Mouse (Mus musculus) CD4-positive, CD25-positive, alpha-beta regulatory T cell, adult 4 months (primary cell): ENCODE measurements around the gene Trio. TPM values are rescaled to one million over a fixed set of nuclear protein-coding genes. Genes with fewer than 3 reads are reported as not detected.
A peak's percentile ranks its signal among the peaks of the same experiment; 100 is the strongest.

Source experiments
- ATAC-seq: one replicate; pipeline ENCODE4 v1.8.0; 2017
- polyA plus RNA-seq, 2 experiments: library from polyadenylated mRNA; unstranded; fragments of 100-300 nt; shearing (Covaris generic); gene quantifications; one replicate each; pipeline ENCODE4 v1.2.1; 2017

Gene Trio
- polyA plus RNA-seq, 2 experiments from 2014 or later: 9.1 to 11.7 TPM

DNA sequence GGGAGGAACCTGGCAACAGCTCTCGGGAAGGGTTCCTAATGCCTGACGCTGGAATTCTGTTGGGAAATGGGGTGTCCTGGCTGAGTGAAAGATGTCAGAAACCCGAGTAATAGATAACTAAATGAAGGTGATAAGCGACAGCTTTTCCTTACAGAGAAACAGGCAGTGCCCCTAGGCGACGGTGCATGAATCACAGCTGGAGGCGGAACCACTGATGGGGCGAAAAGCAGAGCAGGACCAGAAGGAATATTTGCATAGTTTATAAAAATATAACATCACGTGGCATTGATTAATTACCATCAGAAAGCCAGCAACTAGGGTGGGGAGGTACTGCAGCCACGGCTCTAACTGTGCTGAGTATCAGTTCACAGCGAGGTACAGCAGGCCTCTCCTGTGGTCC lies 233.2 kb downstream of the Trio start:
- no peak for ATAC-seq

DNA sequence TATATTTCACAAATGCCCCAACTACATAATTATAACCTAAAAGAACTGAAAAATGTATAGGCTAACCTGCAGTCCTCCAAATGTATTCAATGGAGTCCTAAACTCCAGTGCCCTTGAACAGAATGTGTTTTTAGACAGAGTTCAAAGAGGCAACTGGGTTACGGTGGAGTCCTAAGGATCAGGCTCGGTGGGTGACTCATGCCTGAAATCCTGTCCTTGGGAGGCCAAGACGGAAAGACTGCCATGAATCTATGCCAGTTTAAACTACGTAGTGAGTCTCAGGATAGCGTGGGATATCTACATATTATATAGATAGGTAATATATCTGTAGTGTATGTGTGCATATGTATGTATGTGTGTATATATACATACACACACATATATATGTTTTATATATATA lies 234.5 kb downstream of the Trio start:
- no peak for ATAC-seq

DNA sequence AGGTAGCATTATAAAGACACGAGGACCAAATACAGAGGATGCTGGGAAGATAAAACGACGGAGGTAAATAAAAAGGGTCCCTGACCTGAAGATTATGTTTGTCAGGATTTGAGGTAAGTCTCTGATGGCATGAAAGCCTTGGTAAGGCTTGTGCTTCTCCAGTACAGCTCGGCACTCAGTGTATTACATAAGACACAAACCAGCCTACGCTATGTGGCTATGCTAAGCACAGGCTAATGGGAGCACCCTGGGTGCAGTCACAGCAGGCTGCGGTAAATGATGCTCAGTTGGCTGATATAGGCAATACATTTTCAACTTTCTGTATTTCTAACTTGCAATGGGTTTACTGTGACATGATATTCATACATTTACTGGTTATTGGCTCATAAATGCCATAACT lies 234.9 kb downstream of the Trio start:
- ATAC-seq: no peak

DNA sequence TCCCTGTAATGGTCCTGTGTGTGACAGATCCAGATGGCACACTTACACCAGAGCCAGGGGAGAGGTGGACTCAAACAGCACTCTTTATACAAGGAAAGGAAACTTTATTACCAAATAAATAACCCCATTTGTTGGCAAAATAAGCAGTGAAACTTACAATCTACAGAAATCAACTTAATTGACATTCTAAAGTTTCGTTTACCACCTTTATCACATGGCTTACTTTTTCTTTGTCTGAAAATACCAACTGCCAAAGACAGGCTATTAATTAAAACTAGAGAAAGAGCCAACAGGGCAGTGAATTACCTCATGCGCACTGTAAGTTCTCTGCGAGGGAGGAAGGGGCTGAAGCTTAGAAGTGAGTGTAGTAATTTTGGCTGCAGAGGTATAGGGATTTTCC lies 236.3 kb downstream of the Trio start:
- ATAC-seq: no peak

DNA sequence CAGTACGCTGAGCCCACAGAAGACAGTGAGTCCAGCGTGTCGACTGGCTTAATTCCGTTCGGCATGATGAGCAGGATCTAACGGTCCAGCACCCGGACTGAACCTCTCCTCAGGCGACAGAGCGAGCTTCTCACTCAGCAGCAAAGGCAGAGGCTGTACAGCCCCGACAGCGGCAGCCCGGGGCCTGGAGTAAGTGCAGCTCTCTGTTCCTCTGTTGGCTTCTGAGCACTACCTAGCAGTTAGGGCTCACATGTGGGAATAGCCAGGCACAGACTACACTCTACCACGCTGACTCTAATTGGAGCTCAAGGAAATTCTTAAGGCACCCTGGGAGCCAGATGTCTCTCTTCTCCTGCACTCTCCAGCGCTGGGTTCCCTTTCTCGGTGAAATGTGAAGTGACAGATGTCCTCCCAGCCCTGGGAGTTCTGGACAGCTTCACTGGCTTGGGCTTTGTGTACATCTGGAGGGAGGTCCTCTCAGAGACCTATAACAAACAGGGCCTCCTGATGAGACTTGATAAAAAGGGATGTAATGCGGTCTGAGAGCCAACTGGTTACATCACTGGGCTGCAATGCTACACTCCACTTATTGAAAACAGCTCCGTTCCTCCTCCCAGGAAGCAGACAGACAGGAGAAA lies 237.4 kb downstream of the Trio start:
- ATAC-seq: no peak

DNA sequence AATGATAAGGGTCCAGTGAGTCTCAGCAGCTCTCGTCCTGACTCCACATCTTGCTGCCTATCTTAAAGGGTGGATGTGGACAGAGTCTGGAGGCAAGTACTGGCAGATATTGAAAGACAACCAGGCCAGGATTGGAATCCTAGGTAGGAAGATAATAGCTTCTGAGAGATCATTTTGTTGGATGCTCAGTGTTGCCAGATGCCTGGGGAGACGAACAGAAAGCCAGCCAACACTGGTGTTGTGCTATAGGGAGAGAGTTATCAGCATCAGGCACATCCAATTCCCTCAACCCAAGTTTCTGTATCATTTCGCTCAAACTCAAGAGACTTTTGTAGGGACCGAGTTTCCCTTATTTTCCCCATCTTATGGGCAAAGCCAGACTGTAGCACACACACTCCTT lies 238.5 kb downstream of the Trio start:
- no peak for ATAC-seq

DNA sequence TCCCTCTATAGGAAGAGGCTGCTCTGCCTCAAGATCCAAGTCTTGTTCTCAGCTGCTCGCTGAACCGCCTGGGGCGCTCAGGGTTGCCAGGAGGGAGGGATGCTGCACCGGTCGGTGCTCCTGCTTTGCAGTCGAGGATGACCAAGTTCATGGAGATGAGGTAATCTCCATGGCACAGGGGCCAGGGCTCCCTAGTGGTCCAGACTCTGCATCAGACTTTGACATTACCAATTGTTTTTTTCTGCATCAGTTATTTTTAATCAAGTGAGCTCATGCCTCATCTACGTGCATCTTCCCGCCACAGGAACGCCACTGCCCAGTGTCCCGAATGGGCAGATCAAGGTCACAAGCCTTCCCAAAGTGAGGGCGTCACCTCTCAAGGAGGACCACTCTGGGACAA lies 239.2 kb downstream of the Trio start:
- no peak for ATAC-seq

DNA sequence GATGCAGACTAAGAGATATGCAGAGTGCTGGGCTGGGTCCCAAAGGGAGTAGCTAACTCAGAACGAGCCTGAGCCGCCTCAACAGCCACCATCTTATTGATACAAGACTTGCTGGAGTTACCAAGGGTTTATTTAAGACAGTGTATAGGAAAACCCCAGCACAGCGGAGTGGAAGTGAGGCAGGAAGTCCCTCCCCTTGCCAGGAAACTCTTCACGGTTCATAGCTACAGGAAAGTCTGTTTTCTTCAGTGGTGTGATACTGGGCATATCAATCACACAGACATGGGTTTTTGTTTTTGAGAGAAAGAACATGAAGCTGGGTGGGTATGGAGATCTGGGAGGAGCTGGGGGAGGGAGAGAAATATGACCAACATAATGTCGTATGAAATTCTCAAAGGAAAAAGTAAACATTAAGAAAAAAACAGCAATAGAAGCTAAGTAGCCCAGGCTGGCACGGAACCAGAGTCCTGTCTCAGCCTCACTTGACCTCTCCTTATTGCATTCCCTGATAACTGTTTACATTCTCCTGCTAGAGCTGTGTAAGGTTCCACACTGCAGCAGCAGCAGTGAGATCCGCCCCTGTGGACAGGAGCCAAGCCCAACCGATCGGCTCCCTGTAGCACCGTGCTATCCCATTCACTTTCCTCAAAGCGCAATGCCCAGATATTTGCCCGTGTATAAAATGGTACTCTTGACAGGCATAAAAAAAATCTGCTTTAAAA lies 240.2 kb downstream of the Trio start:
- peak; percentile 80 for ATAC-seq

DNA sequence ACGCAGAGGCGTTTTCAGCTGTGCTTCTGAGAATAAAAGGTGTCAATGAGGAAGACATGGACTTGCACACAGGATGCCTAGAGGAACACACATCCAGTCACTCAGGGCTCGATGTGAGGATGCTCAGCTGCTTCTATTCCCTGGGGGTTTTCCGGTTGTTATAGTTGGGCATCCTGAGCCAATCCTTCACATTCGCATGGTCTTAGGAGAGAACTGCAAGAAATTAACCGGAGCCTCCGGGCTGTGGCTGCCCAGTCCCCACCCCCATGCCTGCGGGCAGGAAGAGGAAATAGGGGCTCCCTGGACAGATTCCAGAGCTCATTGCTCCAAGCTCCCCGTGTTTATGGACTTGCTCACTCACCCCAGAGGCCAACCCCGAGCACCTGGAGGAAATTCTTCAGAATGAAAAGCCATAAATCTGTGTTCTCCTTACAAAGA lies 241.5 kb downstream of the Trio start:
- ATAC-seq: peak; percentile 37

DNA sequence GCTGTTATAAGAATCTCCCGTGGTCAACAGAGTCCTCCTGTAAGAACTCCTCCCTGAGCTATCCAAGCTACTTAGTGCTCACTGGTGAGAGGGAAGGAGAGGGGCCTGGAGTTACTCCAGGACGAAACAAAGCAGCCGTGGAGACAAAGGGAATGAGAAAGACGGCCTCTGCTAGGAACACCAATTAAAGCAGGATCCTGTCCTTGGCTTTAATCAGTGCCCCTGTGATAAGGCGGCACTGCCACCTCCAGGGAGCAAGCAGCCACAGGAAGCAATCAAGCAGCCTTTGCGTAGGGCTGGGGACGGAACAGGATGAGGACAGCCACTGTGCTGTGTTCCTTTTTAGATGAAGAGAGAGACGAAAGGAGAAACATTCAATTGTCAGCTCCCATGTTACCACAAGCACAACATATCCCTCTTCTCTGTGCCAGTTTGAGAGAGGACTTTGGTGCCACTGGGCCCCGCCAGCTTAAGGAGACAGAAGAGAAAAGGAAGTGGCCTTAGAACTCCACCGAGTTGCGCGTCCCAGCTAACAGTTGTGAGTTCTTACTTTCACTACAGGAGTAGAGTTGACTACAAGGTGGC lies 242.0 kb downstream of the Trio start:
- peak; percentile 60 for ATAC-seq

DNA sequence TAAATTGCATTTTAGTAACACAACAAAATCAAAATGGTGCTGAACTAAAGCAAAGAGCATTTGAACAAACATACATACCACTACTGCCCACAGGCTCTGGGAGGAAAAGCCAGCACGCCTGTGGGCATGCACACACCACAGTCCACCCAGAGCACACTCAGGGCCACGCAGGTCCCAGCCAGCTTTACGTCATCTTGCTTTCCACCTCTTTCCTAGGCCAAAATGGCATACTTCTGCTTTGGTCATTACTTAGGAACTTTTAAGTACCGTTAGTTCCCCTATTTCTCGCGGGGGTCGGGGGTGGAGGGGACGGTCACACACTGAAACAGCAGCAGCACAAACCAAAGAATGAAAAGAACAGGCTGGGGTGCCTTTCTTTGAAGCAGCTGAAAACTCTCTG lies 242.6 kb downstream of the Trio start:
- ATAC-seq: no peak

DNA sequence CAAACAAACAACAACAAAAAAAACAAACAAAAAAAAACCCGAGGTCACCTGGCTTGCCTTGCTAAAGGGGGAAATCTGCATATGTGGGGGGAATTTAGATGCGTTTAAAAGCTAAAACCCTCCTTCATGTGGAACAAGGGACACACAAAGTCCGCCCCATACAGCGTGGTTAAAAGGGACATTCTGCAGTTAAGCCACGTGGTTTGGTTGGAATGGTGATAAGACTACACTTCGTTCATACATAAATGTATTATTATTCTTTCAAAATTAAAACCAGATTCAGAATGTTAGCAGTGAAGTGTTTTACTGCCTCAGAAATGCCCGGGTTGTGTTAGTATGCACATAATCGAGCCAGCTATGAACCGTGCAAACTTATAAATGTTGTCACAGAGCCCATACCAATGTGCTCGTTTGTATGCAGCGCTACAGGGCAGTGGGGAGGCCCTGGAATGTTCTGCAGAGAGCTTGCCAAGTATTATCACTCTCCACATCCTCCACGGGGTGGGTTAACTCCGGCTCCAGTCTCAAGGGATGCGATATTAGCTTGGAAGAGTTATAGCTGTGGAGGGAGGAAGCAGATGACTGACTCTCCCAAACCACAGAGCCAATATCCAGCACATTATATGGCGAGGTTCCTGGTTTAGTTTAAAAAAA lies 243.1 kb downstream of the Trio start:
- no peak for ATAC-seq

DNA sequence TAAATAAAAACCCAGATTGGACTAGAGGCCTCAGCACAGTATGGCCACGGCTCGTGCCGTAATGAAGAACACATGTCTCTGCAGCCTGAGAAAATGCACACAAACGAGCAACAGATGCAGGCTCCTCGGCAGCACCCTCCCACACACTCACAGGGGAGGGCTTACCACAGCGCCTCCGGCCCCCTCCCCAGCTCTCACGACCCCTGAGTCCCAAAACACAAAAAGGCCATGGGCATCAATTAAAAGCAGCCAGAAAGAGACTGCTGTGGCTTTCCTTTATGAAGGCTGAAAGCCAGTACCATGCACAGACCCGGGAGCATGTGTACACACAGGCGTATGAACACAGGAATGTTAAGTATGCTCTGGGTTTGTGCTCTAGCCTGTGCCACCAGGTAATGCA lies 245.8 kb downstream of the Trio start:
- ATAC-seq: no peak

DNA sequence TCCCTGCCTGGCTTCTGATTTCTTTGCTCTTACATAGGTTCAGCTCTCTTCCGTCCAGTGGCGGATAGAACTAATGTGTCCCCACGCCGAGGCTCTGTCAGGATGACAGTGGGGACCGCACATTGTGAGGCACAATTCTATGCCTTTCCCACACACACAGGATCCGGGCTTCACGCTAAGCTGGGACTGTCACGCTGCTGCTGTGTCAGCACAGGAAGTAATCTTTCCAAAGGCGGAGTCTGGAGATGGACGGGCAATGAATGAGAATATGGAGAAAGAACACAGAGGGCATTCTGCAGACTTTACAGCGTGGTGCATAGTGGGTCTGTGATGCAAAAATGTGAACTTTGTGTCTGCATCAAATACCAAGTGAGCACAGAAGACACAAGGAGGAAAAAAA lies 246.2 kb downstream of the Trio start:
- no peak for ATAC-seq

DNA sequence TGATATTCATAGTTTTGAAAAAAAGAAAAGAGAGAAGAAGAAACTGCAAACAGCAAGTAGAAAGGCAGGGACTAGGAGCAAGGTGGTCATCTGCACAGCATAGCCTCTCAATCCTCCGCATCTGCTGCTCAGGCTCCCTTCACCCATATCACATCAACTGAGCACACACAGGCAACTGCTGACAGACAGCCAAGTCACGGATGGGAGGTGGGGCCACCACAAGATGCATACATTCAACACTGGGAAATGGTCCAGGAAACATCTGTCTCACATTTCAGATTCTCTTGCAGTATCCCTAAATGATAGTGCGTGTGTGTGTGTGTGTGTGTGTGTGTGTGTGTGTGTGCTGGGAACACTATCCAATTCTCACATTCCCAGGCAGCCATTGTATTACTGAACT lies 247.4 kb downstream of the Trio start:
- no peak for ATAC-seq

DNA sequence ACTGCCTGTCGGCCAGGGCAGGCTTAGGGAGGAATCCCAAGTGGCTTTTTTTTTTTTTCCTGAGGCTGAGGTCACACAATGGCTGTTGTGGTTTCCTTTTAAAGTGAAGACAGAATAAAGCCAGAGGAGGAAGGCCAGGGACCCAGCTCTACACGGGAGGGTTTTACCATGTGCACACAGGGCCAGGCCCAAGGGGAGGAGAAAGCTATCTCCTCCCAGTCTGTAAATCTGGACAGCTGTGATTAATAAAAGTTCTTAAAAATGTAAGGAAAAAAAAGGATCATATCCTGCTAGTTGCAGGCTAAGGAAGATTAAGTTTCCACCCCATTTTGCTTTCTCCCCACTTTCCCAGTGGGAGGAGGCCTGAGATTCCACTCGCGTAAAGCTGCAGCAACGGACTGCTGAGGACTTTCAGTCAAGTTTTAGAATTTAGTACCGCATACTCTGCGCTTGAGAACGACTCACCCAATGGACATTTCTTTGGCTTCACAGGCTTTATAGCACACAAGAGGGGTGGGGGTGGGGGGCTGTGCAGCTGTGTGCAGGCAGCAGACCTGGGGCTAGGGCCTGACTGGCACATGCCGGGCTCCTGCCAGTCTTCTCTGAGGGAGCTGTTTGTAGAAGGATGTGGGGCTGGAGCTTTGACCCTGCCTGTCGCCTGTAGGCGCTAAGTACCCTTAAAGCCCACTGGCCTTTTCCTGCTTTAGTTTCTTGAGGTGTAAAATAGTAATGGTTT lies 248.0 kb downstream of the Trio start:
- ATAC-seq: no peak

DNA sequence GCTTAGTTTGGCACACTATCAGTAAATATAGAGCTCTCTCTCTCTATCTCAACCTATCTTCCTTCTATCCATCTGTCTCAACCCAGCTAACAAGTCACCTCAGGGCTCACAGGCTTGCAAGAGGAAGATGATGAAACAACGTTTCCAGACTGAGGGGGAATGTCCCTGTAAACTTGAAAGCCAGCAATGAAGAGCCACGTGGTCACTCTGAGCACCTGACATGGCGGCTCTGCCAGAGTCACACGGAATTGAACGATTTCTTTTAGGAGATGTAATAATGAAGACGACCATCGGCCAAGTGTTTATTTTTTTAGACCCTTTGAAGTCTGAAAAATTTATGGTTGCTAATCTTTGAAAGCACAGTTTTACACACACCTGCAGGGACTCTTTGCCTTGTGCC lies 251.2 kb downstream of the Trio start:
- no peak for ATAC-seq

DNA sequence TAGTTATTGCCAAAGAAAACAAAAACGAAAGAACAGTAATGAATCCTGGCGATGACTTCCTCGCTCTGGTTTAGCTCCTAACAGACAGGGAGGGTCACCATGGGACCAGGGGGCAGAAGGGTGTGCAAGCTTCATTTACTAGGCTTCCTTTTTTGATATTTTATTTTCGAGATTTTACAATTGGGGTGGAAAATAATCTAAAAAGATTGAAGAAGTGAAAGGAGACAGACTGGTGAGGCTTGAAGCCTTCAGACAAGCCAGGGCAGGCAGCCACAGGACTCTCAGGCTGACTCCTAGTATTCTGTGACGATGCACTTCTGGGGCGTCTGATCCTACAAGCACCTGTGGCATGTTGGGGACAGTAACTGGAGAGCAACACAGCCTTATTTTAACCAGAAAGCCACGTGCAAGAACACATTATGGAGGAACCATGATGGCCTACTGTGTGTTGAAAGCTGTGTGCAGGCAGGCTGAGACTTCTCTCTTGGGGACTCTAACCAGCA lies 253.5 kb downstream of the Trio start:
- no peak for ATAC-seq

DNA sequence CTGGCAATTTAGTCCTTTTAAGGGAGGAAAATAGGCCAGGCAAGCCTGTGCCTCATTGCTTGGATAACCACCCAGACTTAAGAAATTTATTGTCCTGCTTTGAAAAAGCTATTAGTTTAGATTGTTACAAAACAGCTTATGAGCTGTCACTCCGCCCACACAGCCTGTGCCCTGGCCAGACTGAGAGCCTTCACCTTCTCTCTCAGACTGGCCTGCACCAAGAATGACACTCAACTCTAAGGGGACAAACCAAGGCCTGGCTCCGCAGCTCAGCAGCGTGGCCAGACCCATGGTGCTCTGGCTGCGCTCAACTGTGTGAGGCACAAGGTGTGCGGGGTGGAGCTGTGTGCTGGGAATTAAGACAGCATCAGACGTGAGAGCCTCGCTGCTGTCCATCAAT lies 254.1 kb downstream of the Trio start:
- no peak for ATAC-seq

DNA sequence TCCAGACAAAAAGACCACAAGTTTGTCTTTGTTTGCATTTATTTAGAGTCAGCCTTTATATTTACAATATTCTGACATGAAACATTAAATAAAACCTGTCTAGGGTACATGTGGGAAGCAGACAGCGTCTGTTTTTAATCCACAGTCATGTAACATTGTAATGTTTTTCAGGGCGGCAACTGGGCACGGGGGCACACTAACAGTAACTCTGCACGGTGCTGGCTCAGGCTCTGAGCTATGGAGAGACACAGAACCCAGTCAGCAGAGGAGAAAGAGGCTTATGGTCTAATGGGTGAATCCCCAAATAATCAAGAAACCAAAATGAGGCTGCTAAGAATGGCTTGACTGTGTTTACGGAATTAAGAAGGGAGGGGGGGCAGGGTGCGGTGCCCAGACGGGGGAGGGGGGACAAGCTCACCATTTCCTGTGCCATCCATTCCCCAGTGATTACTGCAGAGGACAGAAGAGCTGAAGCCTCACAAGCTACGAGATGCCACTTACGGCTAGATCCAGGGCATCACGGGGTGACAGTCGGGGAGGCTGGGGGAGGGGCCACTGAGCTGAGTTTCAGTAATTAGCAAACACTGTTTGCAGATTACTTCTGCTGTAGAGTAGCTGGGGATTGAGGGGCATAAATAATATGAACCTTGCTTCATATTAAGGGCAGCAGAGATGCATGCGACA lies 255.0 kb downstream of the Trio start:
- no peak for ATAC-seq

DNA sequence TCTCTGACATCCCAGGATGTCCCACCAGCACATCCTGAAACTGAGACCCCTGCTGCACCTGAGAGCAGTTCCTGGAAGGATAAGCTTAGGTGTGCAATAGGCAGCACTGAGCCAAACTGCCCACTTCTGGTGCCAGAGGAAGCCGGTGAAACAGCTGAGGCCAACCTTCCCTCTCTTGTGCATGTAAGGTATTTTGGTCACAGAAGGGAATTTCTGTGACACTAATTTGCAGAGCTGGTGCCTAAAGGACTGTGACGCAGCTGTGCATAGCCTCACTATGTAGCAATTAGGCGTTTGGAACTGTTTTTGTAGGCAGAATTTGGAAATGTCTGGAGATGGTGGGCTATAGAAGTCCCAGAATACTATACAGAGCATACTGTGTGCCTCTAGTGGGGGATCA lies 264.2 kb downstream of the Trio start:
- no peak for ATAC-seq

DNA sequence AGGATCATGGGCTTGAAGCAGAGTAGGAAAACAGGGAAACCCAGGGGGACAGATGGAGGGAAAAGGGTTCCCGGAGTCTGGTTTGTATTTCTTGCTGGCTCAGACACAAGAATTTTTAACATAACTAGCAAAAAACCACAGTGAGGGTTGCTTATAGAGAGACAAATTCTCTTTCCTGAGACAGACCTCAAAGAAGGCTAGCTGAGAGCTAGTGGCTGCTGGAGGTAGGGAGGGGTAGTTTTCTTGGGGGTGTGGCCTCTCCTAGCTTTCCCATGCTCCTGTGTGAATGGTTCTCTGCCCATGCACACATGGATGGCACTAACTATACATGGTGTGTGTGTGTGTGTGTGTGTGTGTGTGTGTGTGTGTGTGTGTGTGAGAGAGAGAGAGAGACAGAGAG lies 265.0 kb downstream of the Trio start:
- no peak for ATAC-seq
